Mouse (Mus musculus): ENCODE results near the gene Bri3. TPM values are rescaled to one million over a fixed set of nuclear protein-coding genes. Genes with fewer than 3 reads are reported as not detected.

The Bri3 gene
- total RNA-seq, 2 experiments from 2014 or later, result 44.2 to 48.4 TPM

GRCm38 (mm10) chr5:144261829-144262228 is 17.6 kb downstream of the Bri3 start:
- no peak for DNase-seq

- DNase-seq, result no peak
Observed at GRCm38 (mm10) chr5:144263082-144263481, 18.8 kb downstream of the Bri3 start.

- DNase-seq, result no peak
Observed at GRCm38 (mm10) chr5:144263496-144263895, 19.3 kb downstream of the Bri3 start.

- DNase-seq, result peak; percentile 62
Observed at GRCm38 (mm10) chr5:144267535-144268241, 23.5 kb downstream of the Bri3 start.

- DNase-seq, result no peak
Observed at GRCm38 (mm10) chr5:144269926-144270325, 25.7 kb downstream of the Bri3 start.

GRCm38 (mm10) chr5:144270420-144270819 is 26.2 kb downstream of the Bri3 start:
- DNase-seq, result no peak

GRCm38 (mm10) chr5:144271118-144271517 is 26.9 kb downstream of the Bri3 start:
- DNase-seq, result no peak

GRCm38 (mm10) chr5:144271772-144272171 is 27.5 kb downstream of the Bri3 start:
- no peak for DNase-seq

- no peak for DNase-seq
Observed at GRCm38 (mm10) chr5:144274904-144275303, 30.7 kb downstream of the Bri3 start.

GRCm38 (mm10) chr5:144276898-144277630 is 32.8 kb downstream of the Bri3 start:
- no peak for DNase-seq

- DNase-seq, result no peak
Observed at GRCm38 (mm10) chr5:144278374-144278960, 34.2 kb downstream of the Bri3 start.

GRCm38 (mm10) chr5:144279081-144279541 is 34.9 kb downstream of the Bri3 start:
- DNase-seq, result no peak

GRCm38 (mm10) chr5:144279926-144280325 is 35.7 kb downstream of the Bri3 start:
- DNase-seq, result no peak

- DNase-seq, result no peak
Observed at GRCm38 (mm10) chr5:144282470-144283260, 38.4 kb downstream of the Bri3 start.

GRCm38 (mm10) chr5:144283551-144284031 is 39.4 kb downstream of the Bri3 start:
- DNase-seq, result no peak

- DNase-seq, result no peak
Observed at GRCm38 (mm10) chr5:144284599-144284998, 40.4 kb downstream of the Bri3 start.

- no peak for DNase-seq
Observed at GRCm38 (mm10) chr5:144286591-144287266, 42.5 kb downstream of the Bri3 start.

- DNase-seq, result no peak
Observed at GRCm38 (mm10) chr5:144287267-144287820, 43.1 kb downstream of the Bri3 start.

GRCm38 (mm10) chr5:144288391-144288790 is 44.2 kb downstream of the Bri3 start:
- DNase-seq, result no peak

GRCm38 (mm10) chr5:144289769-144290440 is 45.7 kb downstream of the Bri3 start:
- DNase-seq, result no peak

GRCm38 (mm10) chr5:144294908-144295307 is 50.7 kb downstream of the Bri3 start:
- DNase-seq, result no peak

All from gastrocnemius, postnatal 10 days (tissue).